Mouse (Mus musculus) stomach, embryonic 16.5 days (tissue): ENCODE results near the gene Map3k14. TPM values are rescaled to one million over a fixed set of nuclear protein-coding genes. Genes with fewer than 3 reads are reported as not detected.

ENCODE experiments used
- ATAC-seq: fragments of 200-750 bp; cut with Nextera tagmentation; 2 replicates; pipeline ENCODE4 v1.8.0; 2017; ENCODE audit warnings: moderate number of reproducible peaks, moderate TSS enrichment; ENCODE audit not compliant: insufficient read depth, low FRiP score
- H3K27ac ChIP-seq: fragments of 300-500 bp; sonication (generic); 2 replicates; pipeline ENCODE4 v1.5.1; 2014; ENCODE audit warnings: low read length
- H3K27me3 ChIP-seq: fragments of 300-500 bp; sonication (generic); 2 replicates; pipeline ENCODE4 v1.6.1; 2014; ENCODE audit warnings: low read length, control low read depth, mixed read lengths; ENCODE audit not compliant: control insufficient read depth, insufficient read depth
- H3K36me3 ChIP-seq: fragments of 300-500 bp; sonication (generic); 2 replicates; pipeline ENCODE4 v1.6.1; 2014; ENCODE audit warnings: low read length; ENCODE audit not compliant: control insufficient read depth, insufficient read depth
- H3K4me1 ChIP-seq: fragments of 300-500 bp; sonication (generic); 2 replicates; pipeline ENCODE4 v1.6.1; 2014; ENCODE audit warnings: low read length, control low read depth, mixed read lengths; ENCODE audit not compliant: control insufficient read depth, insufficient read depth
- H3K4me2 ChIP-seq: fragments of 300-500 bp; sonication (generic); 2 replicates; pipeline ENCODE4 v1.6.1; 2014; ENCODE audit warnings: low read depth, low read length, mixed read lengths
- H3K4me3 ChIP-seq: fragments of 300-500 bp; sonication (generic); replicated peaks from 2 replicates; pipeline ENCODE4 v1.5.1; 2014; ENCODE audit warnings: mild to moderate bottlenecking, low read length
- H3K9ac ChIP-seq: fragments of 300-500 bp; sonication (generic); 2 replicates; pipeline ENCODE4 v1.6.1; 2014; ENCODE audit warnings: low read length
- H3K9me3 ChIP-seq: fragments of 300-500 bp; sonication (generic); replicated peaks from 2 replicates; pipeline ENCODE4 v1.6.1; 2016; ENCODE audit warnings: low read length, control low read depth; ENCODE audit not compliant: control insufficient read depth
- WGBS: fragments of 180-500 bp; shearing (Covaris S2); extraction: QIAGEN DNeasy Blood & Tissue Kit; methylation state at CpG from one replicate; pipeline ENCODE4 v1.1.7; 2014; 5-methylcytosine and 5-hydroxymethylcytosine counted together
- polyA plus RNA-seq: library from polyadenylated mRNA; unstranded; fragments of >200 nt; fragmentation: Nextera tagmentation; extraction: Ambion mirVana; gene quantifications from 2 replicates; pipeline ENCODE4 v1.2.1, GENCODE M21; 2015

The Map3k14 gene
- polyA plus RNA-seq, 1 experiment from 2014 or later: 4.9 TPM

DNA sequence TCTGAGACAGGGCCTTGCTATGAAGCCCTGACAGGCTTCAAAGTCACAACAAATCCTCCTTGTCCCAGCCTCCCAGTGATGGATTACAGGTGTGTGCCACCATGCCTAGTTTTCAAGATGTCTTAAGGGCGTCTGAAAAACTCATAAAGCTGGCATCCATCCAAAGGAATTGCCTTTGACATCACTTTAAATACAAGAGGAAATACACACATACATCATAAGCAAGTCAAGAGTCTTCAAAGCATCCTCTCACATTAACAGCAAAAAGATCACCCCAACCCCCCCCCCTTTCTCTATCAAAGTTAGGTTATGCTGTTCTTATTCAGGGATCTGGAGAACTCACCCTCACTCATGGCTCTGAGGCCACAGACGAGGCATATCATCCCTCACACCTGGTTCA is 1.4 kb downstream of the Map3k14 start:
- H3K4me2 ChIP-seq: peak overlapping the region; percentile 82
- WGBS: 38% methylated on average over 2 of the region's 2 CpGs
- H3K4me3 ChIP-seq: peak overlapping the region; percentile 76
- H3K27me3 ChIP-seq: no peaks in the 10 kb centered on the region
- no peaks in the 10 kb centered on the region for H3K36me3 ChIP-seq
- H3K9me3 ChIP-seq: no peaks in the 10 kb centered on the region
- ATAC-seq: no peak
- no peak overlapping the region for H3K9ac ChIP-seq
- peaks cover 50% of the 10 kb centered on the region for H3K4me1 ChIP-seq
- no peak overlapping the region for H3K27ac ChIP-seq

DNA sequence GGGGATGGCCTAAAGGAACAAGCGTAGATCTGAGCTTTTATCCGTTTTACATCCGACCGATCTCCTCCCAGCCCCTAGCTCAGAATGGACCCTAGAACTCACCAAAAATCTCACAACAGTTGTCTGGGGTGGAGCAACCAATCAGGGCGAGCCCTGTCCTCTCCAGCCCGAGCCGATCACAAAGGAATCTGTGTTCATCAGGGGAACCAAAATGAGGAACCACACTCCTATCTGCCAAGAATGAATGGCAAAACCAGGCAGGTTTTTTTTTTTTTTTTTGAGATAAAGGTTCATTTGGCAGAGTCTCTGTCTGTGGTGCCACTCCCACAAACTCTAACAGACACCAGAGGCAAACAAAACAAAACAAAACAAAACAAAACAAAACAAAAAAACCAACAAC is 2.1 kb downstream of the Map3k14 start:
- H3K4me3 ChIP-seq: no peak overlapping the region
- ATAC-seq: no peak
- no peak overlapping the region for H3K4me2 ChIP-seq
- H3K27ac ChIP-seq: no peak overlapping the region
- no peaks in the 10 kb centered on the region for H3K27me3 ChIP-seq
- H3K9ac ChIP-seq: no peak overlapping the region
- no peaks in the 10 kb centered on the region for H3K36me3 ChIP-seq
- peaks cover 50% of the 10 kb centered on the region for H3K4me1 ChIP-seq
- 62% methylated on average over 7 of the region's 7 CpGs for WGBS
- no peaks in the 10 kb centered on the region for H3K9me3 ChIP-seq

DNA sequence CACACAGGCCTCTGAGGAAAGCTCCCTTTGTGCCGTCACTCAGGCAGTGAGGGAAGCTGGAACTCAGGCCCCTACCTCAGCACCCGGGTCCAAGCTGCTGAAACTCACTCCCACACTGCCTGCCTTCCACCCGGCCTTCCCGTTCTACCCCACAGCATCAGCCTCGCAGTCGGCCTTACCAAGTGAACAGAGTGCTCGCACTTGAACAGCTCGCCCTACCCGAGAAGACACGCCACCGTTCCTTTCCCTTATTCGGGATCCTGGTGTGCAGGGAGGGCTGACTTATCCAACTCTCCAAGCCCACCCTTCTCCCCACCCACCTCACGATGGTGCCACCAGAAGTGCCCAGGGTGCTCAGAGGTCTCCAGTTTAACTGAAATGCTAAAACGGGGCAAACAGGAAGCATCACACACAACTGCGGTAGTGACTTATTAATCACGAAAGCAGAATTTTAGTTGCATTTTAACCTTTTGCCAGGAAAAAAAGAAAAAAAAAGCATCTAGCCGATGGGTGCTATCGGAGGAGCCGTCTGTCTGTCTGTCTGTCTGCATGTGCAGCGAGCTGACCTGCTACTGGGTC is 2.8 kb downstream of the Map3k14 start:
- Histone ChIP-seq H3K36me3 (no peaks in the 10 kb centered on the region), H3K27ac (no peak overlapping the region), H3K4me3 (no peak overlapping the region), H3K9ac (no peak overlapping the region), H3K4me1 (peaks cover 50% of the 10 kb centered on the region), H3K27me3 (no peaks in the 10 kb centered on the region), H3K9me3 (no peaks in the 10 kb centered on the region), H3K4me2 (no peak overlapping the region)
- ATAC-seq: no peak
- WGBS: 81% methylated on average over 20 of the region's 20 CpGs

DNA sequence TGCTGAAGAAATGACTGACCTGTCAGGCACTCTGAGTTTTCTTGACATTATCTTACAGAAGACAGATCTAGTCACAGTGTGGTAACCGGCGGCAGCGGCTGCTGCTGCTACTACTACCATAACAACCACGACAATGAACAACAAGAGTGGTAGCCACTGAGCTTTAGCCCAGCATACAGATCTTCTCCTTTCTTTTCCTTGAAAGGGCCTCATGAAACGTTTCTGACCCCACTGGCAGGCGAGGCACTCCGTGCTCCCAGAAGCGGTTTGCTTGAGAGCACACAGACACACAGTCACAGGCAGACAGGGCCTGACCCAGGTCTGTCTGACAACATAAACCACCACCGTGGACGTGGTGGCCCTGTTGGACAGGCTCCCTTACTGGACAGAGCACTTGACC is 3.7 kb downstream of the Map3k14 start:
- Histone ChIP-seq H3K36me3 (no peaks in the 10 kb centered on the region), H3K4me1 (peaks cover 49% of the 10 kb centered on the region), H3K9me3 (no peaks in the 10 kb centered on the region), H3K4me3 (no peak overlapping the region), H3K9ac (peak overlapping the region; percentile 40; the same call in 1 of the 2 replicates), H3K27ac (no peak overlapping the region; the same call in 1 of the 2 replicates), H3K4me2 (0 out of 2 replicates have a peak overlapping the region, but pooled peaks have one; percentile 4), H3K27me3 (no peaks in the 10 kb centered on the region)
- no peak for ATAC-seq
- 40% methylated on average over 10 of the region's 10 CpGs for WGBS

DNA sequence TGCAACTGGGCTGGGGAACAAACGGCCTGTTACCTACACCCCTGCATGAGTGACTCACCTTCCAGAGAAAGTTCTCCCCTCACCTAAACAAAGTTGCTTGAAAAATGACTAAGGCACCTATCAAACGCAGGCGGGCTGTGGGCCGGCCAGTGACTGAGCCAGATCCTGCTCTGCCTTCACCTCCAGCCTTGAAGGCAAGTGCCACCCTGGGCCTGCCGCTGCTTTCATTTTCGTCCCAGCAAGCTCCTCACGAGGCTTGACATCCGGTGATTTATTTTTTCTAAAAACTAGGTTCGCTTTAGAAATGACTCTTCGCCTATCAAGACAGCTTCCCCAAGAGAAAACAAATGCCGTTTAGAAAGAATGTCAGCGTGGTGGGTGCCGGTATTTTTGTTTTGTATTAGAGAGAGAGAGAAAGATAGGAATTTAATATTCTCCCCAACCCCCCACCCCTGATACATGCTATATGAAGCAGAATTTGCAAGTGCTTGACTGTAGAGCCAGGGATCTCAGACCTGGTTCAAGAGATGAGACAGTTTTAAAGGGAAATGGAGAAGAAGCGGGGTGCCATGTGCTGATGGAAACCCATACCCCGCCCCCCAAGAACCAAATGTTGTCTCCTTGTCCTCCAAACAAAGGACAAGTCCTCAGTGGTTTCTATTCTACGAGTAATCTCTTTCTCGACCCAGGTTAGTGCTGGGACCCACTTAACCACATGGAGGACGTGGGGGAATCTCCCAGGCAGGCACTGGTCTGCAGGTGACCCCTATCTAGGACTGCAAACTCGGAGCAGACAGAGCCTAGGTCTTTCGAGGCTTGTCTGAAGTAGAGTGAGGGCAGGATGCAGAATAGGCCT is 4.6 kb downstream of the Map3k14 start:
- H3K4me1 ChIP-seq: peaks cover 42% of the 10 kb centered on the region
- peak overlapping the region; percentile 60; the same call in 1 of the 2 replicates for H3K9ac ChIP-seq
- H3K4me3 ChIP-seq: peak overlapping the region; percentile 22

DNA sequence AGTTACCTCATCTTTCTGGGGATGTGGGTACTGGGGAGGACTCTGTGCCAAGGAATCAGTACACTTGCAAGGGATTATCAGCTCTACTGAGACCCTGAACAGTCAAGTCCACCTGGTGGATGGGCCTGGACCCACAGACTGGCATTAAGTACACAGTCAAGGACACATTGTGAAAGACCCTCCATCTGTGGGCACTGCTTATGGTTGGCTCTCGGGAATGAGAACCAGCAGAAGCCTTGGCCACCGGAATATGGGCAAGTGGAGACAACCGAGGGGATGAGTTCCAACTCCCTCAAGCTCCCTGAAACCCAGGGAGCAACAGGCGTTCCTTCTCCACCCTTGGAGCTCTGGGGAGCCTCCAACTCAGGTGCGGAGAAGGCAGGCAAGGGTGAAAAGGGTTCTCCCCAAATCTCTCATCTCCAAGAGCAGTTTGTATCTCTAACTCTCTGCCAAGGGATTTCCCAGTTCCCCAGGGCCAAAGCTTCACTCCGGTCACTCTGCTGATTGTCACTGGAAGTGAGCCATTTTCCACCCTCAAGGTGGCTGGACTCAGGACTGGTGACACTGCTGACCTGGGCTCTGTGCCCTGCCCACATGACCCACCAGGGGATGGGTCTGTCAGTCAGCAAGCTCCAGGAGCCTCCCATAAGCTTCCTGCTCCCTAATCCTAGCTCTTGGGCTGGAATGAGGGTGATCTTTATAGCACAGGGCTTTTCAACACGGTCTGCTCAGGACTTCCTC is 5.4 kb downstream of the Map3k14 start:
- WGBS: 80% methylated on average over 7 of the region's 7 CpGs
- Histone ChIP-seq H3K4me2 (peak overlapping the region; percentile 45; the same call in 1 of the 2 replicates), H3K36me3 (no peaks in the 10 kb centered on the region), H3K9me3 (no peaks in the 10 kb centered on the region), H3K9ac (peak overlapping the region; percentile 60; the same call in 1 of the 2 replicates), H3K27me3 (no peaks in the 10 kb centered on the region), H3K27ac (peak overlapping the region; percentile 91), H3K4me1 (peaks cover 42% of the 10 kb centered on the region), H3K4me3 (no peak overlapping the region)
- no peak for ATAC-seq

More for the DNA sequence above, 4.6 kb downstream of the Map3k14 start:
- WGBS: 39% methylated on average over 20 of the region's 20 CpGs
- H3K36me3 ChIP-seq: no peaks in the 10 kb centered on the region
- peak overlapping the region; percentile 91 for H3K27ac ChIP-seq
- ATAC-seq: peak; percentile 12; the same call in 1 of the 2 replicates
- H3K9me3 ChIP-seq: no peaks in the 10 kb centered on the region
- H3K4me2 ChIP-seq: peak overlapping the region; percentile 45
- H3K27me3 ChIP-seq: no peaks in the 10 kb centered on the region

DNA sequence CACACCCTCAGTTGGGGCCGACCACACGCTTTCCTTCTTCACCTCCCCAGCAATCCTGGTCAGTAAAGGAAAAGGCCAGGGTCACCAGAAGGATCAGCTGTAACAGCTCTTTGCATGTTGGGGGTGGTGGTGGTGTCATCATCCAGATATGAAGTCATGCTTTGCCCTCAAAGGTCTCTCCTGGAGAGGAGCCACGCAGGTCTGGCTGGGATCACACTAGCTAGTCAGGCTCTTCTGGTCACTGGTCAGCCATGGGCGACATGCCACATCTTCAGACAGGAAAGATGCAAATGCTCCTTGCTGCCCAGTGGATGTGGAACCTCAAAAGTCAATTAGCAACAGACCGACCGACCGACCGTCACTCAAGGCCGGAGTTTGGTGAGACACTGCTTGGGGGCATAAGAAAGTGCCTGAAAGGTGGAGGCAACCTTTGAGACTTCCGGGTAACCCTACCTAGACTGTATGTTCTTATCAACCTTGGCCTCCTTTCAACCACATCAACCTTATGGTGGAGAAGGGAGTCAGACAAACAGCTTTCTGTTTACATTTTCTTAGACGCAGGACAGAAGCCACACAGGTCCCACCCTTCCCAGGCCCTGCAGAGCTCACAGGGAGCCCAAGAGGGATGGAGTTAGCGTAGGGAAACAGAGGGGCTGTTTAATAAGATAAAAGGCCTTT is 6.6 kb downstream of the Map3k14 start:
- no peak overlapping the region for H3K4me2 ChIP-seq
- peak; percentile 59; the same call in 1 of the 2 replicates for ATAC-seq
- no peaks in the 10 kb centered on the region for H3K36me3 ChIP-seq
- H3K27ac ChIP-seq: peak overlapping the region; percentile 46; the same call in 1 of the 2 replicates
- 67% methylated on average over 12 of the region's 12 CpGs for WGBS
- H3K9me3 ChIP-seq: no peaks in the 10 kb centered on the region
- no peak overlapping the region for H3K9ac ChIP-seq
- no peak overlapping the region for H3K4me3 ChIP-seq
- H3K4me1 ChIP-seq: peaks cover 31% of the 10 kb centered on the region
- no peaks in the 10 kb centered on the region for H3K27me3 ChIP-seq

DNA sequence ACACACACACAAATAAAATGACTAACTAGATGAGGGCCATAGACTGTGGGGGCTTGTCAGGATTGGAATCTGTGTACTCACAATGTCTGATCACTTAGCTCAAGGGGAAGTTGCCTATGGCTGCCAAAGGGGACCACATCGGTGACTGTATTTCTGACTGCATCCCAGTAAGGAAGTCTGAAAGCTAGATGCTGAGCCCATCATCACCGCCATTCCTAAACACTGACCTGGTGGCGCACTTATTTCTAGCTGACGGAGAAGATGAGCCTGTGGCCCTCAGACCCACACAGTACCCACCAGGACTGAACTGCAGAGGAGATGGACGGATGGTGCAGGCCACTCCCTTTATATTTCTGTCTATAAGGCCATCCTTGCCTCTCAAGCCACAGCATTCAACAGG is 7.2 kb downstream of the Map3k14 start:
- Histone ChIP-seq H3K9me3 (no peaks in the 10 kb centered on the region), H3K4me3 (no peak overlapping the region), H3K27ac (peak overlapping the region; percentile 11; the same call in 1 of the 2 replicates), H3K4me1 (peaks cover 31% of the 10 kb centered on the region), H3K27me3 (no peaks in the 10 kb centered on the region), H3K4me2 (no peak overlapping the region), H3K36me3 (no peaks in the 10 kb centered on the region), H3K9ac (no peak overlapping the region)
- ATAC-seq: no peak
- 90% methylated on average over 5 of the region's 5 CpGs for WGBS
